Mouse (Mus musculus) naive thymus-derived CD4-positive, alpha-beta T cell, adult 2 months (primary cell): ENCODE measurements at regions not wholly inside any gene's neighbourhood (a gene's known extent, or its start where the extent isn't known, plus 50 kb on each side); places are given as distances from the start of the nearest gene placed in this dataset.

Experiments
- DNase-seq: peaks from one replicate; pipeline ENCODE4 v3.0.0-alpha.2; 2011; ENCODE audit warnings: low read depth

GRCm38 (mm10) chr10:17362643-17363042 is 360.4 kb upstream of the Cited2 start:
- no peak for DNase-seq

- DNase-seq = no peak
Observed at GRCm38 (mm10) chr10:17366042-17366740, 356.8 kb upstream of the Cited2 start.

- no peak for DNase-seq
Observed at GRCm38 (mm10) chr10:17367026-17367425, 356.0 kb upstream of the Cited2 start.

- DNase-seq = no peak
Observed at GRCm38 (mm10) chr10:17367430-17367829, 355.6 kb upstream of the Cited2 start.

- DNase-seq = no peak
Observed at GRCm38 (mm10) chr10:17368636-17369035, 354.4 kb upstream of the Cited2 start.

- DNase-seq = no peak
Observed at GRCm38 (mm10) chr10:17372905-17373304, 350.1 kb upstream of the Cited2 start.

GRCm38 (mm10) chr10:17374047-17374446 is 349.0 kb upstream of the Cited2 start:
- DNase-seq = no peak

GRCm38 (mm10) chr10:17382990-17383389 is 340.0 kb upstream of the Cited2 start:
- DNase-seq = no peak

- no peak for DNase-seq
Observed at GRCm38 (mm10) chr10:17385181-17385580, 337.8 kb upstream of the Cited2 start.

GRCm38 (mm10) chr10:17387296-17387695 is 335.7 kb upstream of the Cited2 start:
- DNase-seq = no peak

- no peak for DNase-seq
Observed at GRCm38 (mm10) chr10:17395495-17396224, 327.4 kb upstream of the Cited2 start.

GRCm38 (mm10) chr10:17403899-17404298 is 319.1 kb upstream of the Cited2 start:
- no peak for DNase-seq

GRCm38 (mm10) chr10:17407854-17408606 is 315.0 kb upstream of the Cited2 start:
- no peak for DNase-seq

- DNase-seq = no peak
Observed at GRCm38 (mm10) chr10:17408781-17409180, 314.2 kb upstream of the Cited2 start.

GRCm38 (mm10) chr10:17411300-17411987 is 311.6 kb upstream of the Cited2 start:
- no peak for DNase-seq

GRCm38 (mm10) chr10:17415112-17415511 is 307.9 kb upstream of the Cited2 start:
- no peak for DNase-seq

GRCm38 (mm10) chr10:17416121-17416520 is 306.9 kb upstream of the Cited2 start:
- DNase-seq = no peak

- DNase-seq = no peak
Observed at GRCm38 (mm10) chr10:17417394-17417793, 305.6 kb upstream of the Cited2 start.

GRCm38 (mm10) chr10:17418227-17418685 is 304.8 kb upstream of the Cited2 start:
- no peak for DNase-seq

- no peak for DNase-seq
Observed at GRCm38 (mm10) chr10:17423584-17424278, 299.3 kb upstream of the Cited2 start.

GRCm38 (mm10) chr10:17426197-17426596 is 296.8 kb upstream of the Cited2 start:
- DNase-seq = no peak
